Mouse (Mus musculus): ENCODE measurements around the gene M1ap. TPM values are rescaled to one million over a fixed set of nuclear protein-coding genes. Genes with fewer than 3 reads are reported as not detected.

The M1ap gene
- total RNA-seq, 1 experiment from 2014 or later: not detected

DNA sequence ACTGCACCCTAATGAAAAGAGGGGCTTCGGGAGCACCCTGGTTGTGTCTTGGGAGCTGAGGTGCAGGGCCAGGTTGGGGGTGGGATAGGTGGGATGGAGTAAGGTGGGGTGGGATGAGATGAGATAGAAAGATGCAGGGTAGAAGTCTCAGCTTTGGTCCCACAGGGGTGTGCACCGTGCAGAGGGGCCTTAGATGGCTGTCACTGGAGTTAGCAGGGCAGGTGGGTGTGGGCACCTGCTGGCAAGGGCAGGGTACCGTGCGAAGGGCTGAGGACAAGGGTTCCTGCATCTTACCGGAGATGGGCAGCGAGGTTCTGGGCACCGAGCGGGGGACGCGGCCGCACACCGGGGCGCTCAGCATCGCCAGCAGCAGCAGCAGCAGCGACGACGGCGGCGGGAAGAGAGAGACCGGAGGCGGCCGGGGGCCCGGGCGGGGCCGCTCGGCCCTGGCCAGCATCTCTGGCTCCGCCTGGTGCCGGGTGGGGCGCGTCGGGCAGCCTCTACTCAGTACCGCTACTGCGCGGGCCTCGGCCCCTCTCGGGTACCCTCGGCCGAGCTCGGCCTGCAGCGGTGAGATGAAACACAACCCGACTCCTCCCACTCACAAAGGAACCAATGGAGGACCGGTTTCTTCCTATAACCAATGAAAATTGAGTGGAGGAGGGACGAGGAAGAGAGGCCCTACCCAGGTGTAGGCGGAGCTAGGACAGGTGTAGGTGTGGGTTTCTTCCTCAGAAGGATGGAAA lies 7.4 kb upstream of the M1ap start, which contains the start of gene Sema4f:
Sema4f (minus strand) TSS at position 603 of the 746 bp plus-strand sequence.
- peak; percentile 74 for DNase-seq

- DNase-seq: no peak
These were observed 5.9 kb upstream of the M1ap start for GRCm38 (mm10) chr6:82940765-82941164.

GRCm38 (mm10) chr6:82945750-82946149 lies 952 bp upstream of the M1ap start:
- no peak for DNase-seq

- DNase-seq: no peak
These were observed 10.0 kb downstream of the M1ap start for GRCm38 (mm10) chr6:82956553-82957251.

DNA sequence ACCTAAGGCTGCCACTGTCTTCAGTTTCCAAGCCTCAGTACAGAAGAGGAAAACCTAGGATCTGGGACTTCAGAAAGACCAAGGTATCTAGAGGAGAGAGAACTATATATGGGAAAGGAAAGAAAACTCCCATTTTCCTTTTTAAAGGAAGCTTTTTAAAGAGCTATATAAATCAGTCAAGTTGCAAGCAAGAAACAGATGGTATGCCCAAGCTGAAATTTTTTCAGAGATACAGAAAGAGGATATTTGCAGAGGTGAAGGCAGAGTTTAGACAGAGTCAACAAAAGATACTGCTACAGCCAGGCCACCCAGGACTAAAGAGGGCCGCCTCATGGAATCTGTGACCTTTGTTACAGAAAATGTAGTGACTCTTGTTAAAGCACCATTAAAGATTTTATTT lies 15.0 kb downstream of the M1ap start:
- no peak for DNase-seq

GRCm38 (mm10) chr6:82969249-82970084 lies 22.8 kb downstream of the M1ap start:
- DNase-seq: no peak

DNA sequence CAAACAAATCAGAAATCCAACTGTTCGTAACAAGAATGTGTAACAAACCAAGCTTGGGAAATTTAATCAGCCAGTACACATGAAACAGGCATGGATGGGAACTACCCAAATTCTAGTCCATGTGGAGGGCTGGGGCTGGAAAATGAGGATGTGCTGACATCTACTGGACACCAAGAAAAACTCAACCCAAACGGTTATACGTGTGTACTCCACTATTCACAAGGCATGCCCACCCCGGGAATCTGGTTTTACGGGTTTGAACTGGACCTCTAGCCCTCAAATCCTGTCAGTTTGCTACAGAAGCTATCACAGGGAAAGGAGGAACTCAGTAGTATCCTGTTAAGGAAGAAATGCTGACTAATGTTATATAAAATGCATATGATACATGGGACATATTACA lies 24.3 kb downstream of the M1ap start:
- peak; percentile 72 for DNase-seq

- DNase-seq: no peak
These were observed 40.8 kb downstream of the M1ap start for GRCm38 (mm10) chr6:82987411-82987971.

DNA sequence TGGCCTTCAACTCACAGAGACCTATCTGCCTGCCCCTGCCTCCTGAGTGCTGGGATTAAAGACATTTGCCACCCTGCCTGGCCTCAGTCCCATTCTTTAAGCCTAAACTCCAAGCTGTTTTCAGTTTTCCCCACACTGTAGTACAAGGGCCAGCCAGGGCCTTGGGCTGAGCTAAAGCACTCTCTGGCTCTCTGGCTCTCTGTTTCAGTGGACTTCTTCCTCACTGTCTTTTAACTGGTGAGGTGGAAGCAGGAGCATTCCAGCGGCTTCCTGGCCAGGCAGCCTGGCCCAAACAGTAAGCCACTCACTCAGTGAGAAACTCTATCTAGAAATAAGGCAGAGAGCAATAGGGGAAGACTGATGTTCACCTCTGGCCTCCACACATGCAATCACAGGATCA lies 47.0 kb downstream of the M1ap start:
- no peak for DNase-seq

- no peak for DNase-seq
These were observed 47.7 kb downstream of the M1ap start for GRCm38 (mm10) chr6:82994372-82994771.

DNA sequence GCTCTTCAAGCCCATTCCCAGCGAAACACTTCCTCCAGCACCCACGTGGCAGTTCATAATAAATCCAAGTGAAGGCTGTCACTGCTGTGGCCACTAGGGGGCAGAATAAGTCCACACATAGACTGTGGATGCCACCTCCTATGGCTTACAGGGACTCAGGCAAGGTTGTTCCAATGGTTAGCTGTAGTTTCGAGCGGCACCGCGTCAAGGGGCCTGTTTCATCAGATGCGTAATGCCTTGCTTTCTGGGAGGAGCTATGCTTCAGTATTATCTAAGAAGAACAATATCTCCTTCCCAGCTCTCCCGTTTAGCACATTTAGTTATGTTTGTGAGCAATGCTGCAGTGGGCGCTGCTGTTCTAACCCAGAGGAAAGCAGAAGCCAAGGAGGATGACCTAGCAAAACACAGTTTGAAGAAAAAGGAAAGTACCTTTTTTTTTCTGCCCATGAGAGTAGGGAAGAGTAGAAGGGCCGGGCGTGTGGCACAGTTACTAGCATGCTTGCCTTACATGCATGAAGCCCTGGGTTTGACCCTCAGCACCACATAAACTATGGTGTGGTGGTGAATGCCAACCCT lies 50.1 kb downstream of the M1ap start:
- DNase-seq: peak; percentile 94

GRCm38 (mm10) chr6:82997511-82998102 lies 50.9 kb downstream of the M1ap start:
- DNase-seq: peak; percentile 36

GRCm38 (mm10) chr6:82998326-82998725 lies 51.6 kb downstream of the M1ap start:
- no peak for DNase-seq

DNA sequence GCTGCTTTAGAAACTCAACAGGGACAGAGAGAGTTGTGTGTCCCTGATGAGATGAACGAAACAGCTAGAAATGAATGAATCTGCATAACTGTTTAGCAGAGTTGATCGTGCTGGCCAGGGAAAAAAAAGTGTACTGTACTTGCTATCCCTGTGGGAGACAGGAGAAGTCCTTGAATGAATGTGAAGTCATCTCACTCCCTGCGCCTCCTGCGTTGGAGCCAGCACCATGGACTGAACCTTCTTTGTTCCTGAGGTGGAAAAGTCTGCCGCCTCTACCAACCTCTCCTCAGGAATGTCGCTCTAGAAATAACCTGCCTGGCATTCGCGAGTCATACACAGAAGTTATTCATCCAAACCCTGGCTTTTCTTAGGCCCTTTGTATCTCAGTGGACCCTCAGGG lies 53.3 kb downstream of the M1ap start:
- DNase-seq: no peak

DNA sequence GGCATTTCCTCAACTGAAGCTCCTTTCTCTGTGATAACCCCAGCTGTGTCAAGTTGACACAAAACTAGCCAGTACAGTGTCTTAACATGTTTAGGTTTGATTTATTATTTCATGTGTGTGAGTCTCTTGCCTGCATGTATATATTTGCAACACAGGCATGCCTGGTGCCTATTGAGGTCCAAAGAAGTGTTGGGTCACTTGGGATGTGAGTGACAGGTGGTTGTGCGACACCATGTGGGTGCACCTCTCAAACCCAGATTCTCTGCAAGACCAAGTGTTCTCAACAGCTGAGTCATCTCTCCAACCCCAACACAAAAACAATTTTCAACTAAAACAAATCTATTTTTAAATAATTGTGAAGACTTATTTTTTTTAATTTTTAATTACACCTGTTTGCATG lies 56.4 kb downstream of the M1ap start:
- no peak for DNase-seq

- no peak for DNase-seq
These were observed 57.1 kb downstream of the M1ap start for GRCm38 (mm10) chr6:83003850-83004249.

GRCm38 (mm10) chr6:83004309-83004708 lies 57.6 kb downstream of the M1ap start:
- DNase-seq: no peak

GRCm38 (mm10) chr6:83004872-83005271 lies 58.2 kb downstream of the M1ap start:
- DNase-seq: peak; percentile 24

DNA sequence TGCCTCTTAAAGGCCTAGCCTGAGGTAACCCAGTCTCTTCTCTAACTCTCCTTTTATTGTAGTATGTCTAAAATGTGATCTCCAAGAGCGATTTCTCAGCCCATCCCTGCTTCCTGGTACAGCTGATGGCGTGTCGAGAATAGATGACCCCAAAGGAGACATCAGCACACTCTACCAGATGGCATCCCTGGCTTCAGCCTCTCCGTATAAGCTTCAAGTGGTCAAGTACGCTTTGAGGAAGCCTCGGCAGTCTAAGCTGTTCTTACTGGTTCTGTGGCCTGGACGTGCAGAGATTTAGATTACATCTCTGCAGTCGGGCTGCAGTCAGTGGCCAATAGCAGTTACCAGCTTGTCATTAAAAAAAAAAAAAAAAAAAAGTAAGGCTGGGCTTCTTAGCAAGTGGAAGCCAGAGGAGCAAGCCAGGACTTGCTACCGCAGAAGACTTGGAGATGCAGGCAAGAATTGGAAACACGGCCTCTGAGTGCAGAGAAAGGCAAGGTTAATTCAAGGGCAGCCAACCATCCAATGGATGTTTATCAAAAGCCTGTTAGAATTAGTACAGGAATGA lies 58.8 kb downstream of the M1ap start:
- DNase-seq: no peak

DNA sequence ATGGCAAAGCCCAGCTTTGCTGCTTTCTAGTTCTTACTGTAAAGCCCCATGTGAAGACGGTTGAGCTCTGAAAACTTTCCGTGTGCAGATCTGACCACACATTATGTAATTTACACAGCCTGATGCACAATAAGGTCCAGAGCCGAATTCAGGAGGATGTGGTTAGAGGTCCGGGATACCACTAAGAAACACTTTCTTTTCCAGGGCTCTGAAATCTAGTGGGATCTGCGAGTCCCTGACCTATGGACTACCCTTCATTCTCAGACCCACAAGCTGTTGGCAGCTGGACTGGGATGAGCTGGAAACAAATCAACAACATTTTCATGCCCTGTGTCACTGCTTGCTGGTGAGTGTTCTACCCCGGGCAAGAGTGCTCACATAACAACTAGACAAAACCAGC lies 59.4 kb downstream of the M1ap start:
- no peak for DNase-seq

- DNase-seq: no peak
These were observed 62.0 kb downstream of the M1ap start for GRCm38 (mm10) chr6:83008659-83009058.
